Mouse (Mus musculus): ENCODE measurements around the gene Gpd2. TPM values are rescaled to one million over a fixed set of nuclear protein-coding genes. Genes with fewer than 3 reads are reported as not detected.

The Gpd2 gene
- polyA plus RNA-seq, 1 experiment from 2014 or later: 16.2 TPM

- Histone ChIP-seq H3K4me2 (replicated peaks) (no peak overlapping the region), H3K4me1 (no peaks in the 10 kb centered on the region), H3K9me3 (replicated peaks) (no peaks in the 10 kb centered on the region), H3K27me3 (no peaks in the 10 kb centered on the region), H3K27ac (replicated peaks) (0 out of 2 replicates have a peak overlapping the region, but pooled peaks have one; percentile 7), H3K4me3 (replicated peaks) (no peak overlapping the region), H3K36me3 (0 out of 2 replicates have a peak, but pooled peaks cover 6% of the 10 kb centered on the region), H3K9ac (no peak overlapping the region)
- 66% methylated on average over 9 of the region's 9 CpGs for WGBS
- ATAC-seq (ENCODE audit: insufficient number of reproducible peaks, low FRiP score, low TSS enrichment, low read depth): peak; percentile 39; the same call in 1 of the 2 replicates
Observed at GRCm38 (mm10) chr2:57353722-57354432, 116.4 kb downstream of the Gpd2 start.

GRCm38 (mm10) chr2:57354848-57355247, 117.4 kb downstream of the Gpd2 start:
- H3K9me3 ChIP-seq (replicated peaks): no peaks in the 10 kb centered on the region
- H3K9ac ChIP-seq: no peak overlapping the region
- no peak for ATAC-seq (ENCODE audit: insufficient number of reproducible peaks, low FRiP score, low TSS enrichment, low read depth)
- H3K4me2 ChIP-seq (replicated peaks): no peak overlapping the region
- WGBS: 63% methylated on average over 3 of the region's 3 CpGs
- H3K27ac ChIP-seq (replicated peaks): no peak overlapping the region
- no peak overlapping the region for H3K4me3 ChIP-seq (replicated peaks)
- H3K4me1 ChIP-seq: no peaks in the 10 kb centered on the region
- no peaks in the 10 kb centered on the region for H3K27me3 ChIP-seq
- H3K36me3 ChIP-seq: 0 out of 2 replicates have a peak, but pooled peaks cover 6% of the 10 kb centered on the region

- Histone ChIP-seq H3K27ac (replicated peaks) (no peak overlapping the region), H3K4me3 (replicated peaks) (no peak overlapping the region), H3K4me1 (no peaks in the 10 kb centered on the region), H3K36me3 (0 out of 2 replicates have a peak, but pooled peaks cover 6% of the 10 kb centered on the region), H3K9ac (no peak overlapping the region), H3K4me2 (replicated peaks) (no peak overlapping the region), H3K27me3 (no peaks in the 10 kb centered on the region), H3K9me3 (replicated peaks) (no peaks in the 10 kb centered on the region)
- WGBS: 85% methylated on average over 12 of the region's 12 CpGs
- ATAC-seq (ENCODE audit: insufficient number of reproducible peaks, low FRiP score, low TSS enrichment, low read depth): no peak
Observed at GRCm38 (mm10) chr2:57356222-57356822, 118.9 kb downstream of the Gpd2 start.

GRCm38 (mm10) chr2:57362503-57362902, 125.1 kb downstream of the Gpd2 start:
- H3K4me1 ChIP-seq: no peaks in the 10 kb centered on the region
- no peak overlapping the region for H3K9ac ChIP-seq
- H3K9me3 ChIP-seq (replicated peaks): no peaks in the 10 kb centered on the region
- H3K27me3 ChIP-seq: no peaks in the 10 kb centered on the region
- no peak overlapping the region for H3K27ac ChIP-seq (replicated peaks)
- ATAC-seq (ENCODE audit: insufficient number of reproducible peaks, low FRiP score, low TSS enrichment, low read depth): no peak
- 86% methylated on average over 3 of the region's 3 CpGs for WGBS
- no peak overlapping the region for H3K4me3 ChIP-seq (replicated peaks)
- H3K4me2 ChIP-seq (replicated peaks): no peak overlapping the region
- 0 out of 2 replicates have a peak, but pooled peaks cover 6% of the 10 kb centered on the region for H3K36me3 ChIP-seq

GRCm38 (mm10) chr2:57374647-57375046, 137.2 kb downstream of the Gpd2 start:
- no peaks in the 10 kb centered on the region for H3K4me1 ChIP-seq
- no peaks in the 10 kb centered on the region for H3K36me3 ChIP-seq
- no peak for ATAC-seq (ENCODE audit: insufficient number of reproducible peaks, low FRiP score, low TSS enrichment, low read depth)
- no peak overlapping the region for H3K27ac ChIP-seq (replicated peaks)
- no peak overlapping the region; the same call in 1 of the 2 replicates for H3K4me2 ChIP-seq (replicated peaks)
- no peaks in the 10 kb centered on the region for H3K27me3 ChIP-seq
- H3K9me3 ChIP-seq (replicated peaks): no peaks in the 10 kb centered on the region
- WGBS: 27% methylated on average over 4 of the region's 4 CpGs
- H3K9ac ChIP-seq: no peak overlapping the region
- no peak overlapping the region for H3K4me3 ChIP-seq (replicated peaks)

GRCm38 (mm10) chr2:57375138-57375837, 137.9 kb downstream of the Gpd2 start:
- Histone ChIP-seq H3K9me3 (replicated peaks) (no peaks in the 10 kb centered on the region), H3K4me2 (replicated peaks) (no peak overlapping the region), H3K36me3 (no peaks in the 10 kb centered on the region), H3K4me3 (replicated peaks) (no peak overlapping the region), H3K27ac (replicated peaks) (no peak overlapping the region), H3K27me3 (no peaks in the 10 kb centered on the region), H3K9ac (no peak overlapping the region), H3K4me1 (no peaks in the 10 kb centered on the region)
- 84% methylated on average over 7 of the region's 7 CpGs for WGBS
- ATAC-seq (ENCODE audit: insufficient number of reproducible peaks, low FRiP score, low TSS enrichment, low read depth): no peak

- no peak for ATAC-seq (ENCODE audit: insufficient number of reproducible peaks, low FRiP score, low TSS enrichment, low read depth)
- Histone ChIP-seq H3K4me1 (no peaks in the 10 kb centered on the region), H3K9me3 (replicated peaks) (no peaks in the 10 kb centered on the region), H3K36me3 (no peaks in the 10 kb centered on the region), H3K4me3 (replicated peaks) (no peak overlapping the region), H3K4me2 (replicated peaks) (no peak overlapping the region), H3K9ac (no peak overlapping the region), H3K27ac (replicated peaks) (no peak overlapping the region), H3K27me3 (no peaks in the 10 kb centered on the region)
- WGBS: 21% methylated on average over 8 of the region's 8 CpGs
Observed at GRCm38 (mm10) chr2:57378147-57378889, 140.9 kb downstream of the Gpd2 start.

- Histone ChIP-seq H3K4me1 (no peaks in the 10 kb centered on the region), H3K9me3 (replicated peaks) (no peaks in the 10 kb centered on the region), H3K9ac (no peak overlapping the region), H3K36me3 (no peaks in the 10 kb centered on the region), H3K27me3 (no peaks in the 10 kb centered on the region), H3K4me2 (replicated peaks) (no peak overlapping the region), H3K4me3 (replicated peaks) (no peak overlapping the region), H3K27ac (replicated peaks) (no peak overlapping the region)
- 85% methylated on average over 2 of the region's 2 CpGs for WGBS
- no peak for ATAC-seq (ENCODE audit: insufficient number of reproducible peaks, low FRiP score, low TSS enrichment, low read depth)
Observed at GRCm38 (mm10) chr2:57384625-57385024, 147.2 kb downstream of the Gpd2 start.

GRCm38 (mm10) chr2:57387816-57388215, 150.4 kb downstream of the Gpd2 start:
- Histone ChIP-seq H3K36me3 (no peaks in the 10 kb centered on the region), H3K9ac (no peak overlapping the region), H3K9me3 (replicated peaks) (no peaks in the 10 kb centered on the region), H3K4me3 (replicated peaks) (no peak overlapping the region), H3K27ac (replicated peaks) (no peak overlapping the region), H3K4me2 (replicated peaks) (no peak overlapping the region), H3K4me1 (no peaks in the 10 kb centered on the region), H3K27me3 (no peaks in the 10 kb centered on the region)
- WGBS: 43% methylated on average over 7 of the region's 7 CpGs
- no peak for ATAC-seq (ENCODE audit: insufficient number of reproducible peaks, low FRiP score, low TSS enrichment, low read depth)

GRCm38 (mm10) chr2:57395071-57395470, 157.6 kb downstream of the Gpd2 start:
- 82% methylated on average over 4 of the region's 4 CpGs for WGBS
- Histone ChIP-seq H3K4me2 (replicated peaks) (no peak overlapping the region), H3K27me3 (no peaks in the 10 kb centered on the region)

GRCm38 (mm10) chr2:57396061-57396460, 158.6 kb downstream of the Gpd2 start:
- H3K9me3 ChIP-seq (replicated peaks): no peaks in the 10 kb centered on the region
- WGBS: 91% methylated on average over 13 of the region's 13 CpGs
- ATAC-seq (ENCODE audit: insufficient number of reproducible peaks, low FRiP score, low TSS enrichment, low read depth): no peak
- no peaks in the 10 kb centered on the region for H3K36me3 ChIP-seq
- H3K4me1 ChIP-seq: no peaks in the 10 kb centered on the region
- no peak overlapping the region for H3K4me2 ChIP-seq (replicated peaks)
- H3K4me3 ChIP-seq (replicated peaks): no peak overlapping the region
- no peak overlapping the region for H3K9ac ChIP-seq
- no peaks in the 10 kb centered on the region for H3K27me3 ChIP-seq
- no peak overlapping the region for H3K27ac ChIP-seq (replicated peaks)

More at GRCm38 (mm10) chr2:57395071-57395470, 157.6 kb downstream of the Gpd2 start:
- H3K27ac ChIP-seq (replicated peaks): no peak overlapping the region
- H3K4me1 ChIP-seq: no peaks in the 10 kb centered on the region
- ATAC-seq (ENCODE audit: insufficient number of reproducible peaks, low FRiP score, low TSS enrichment, low read depth): no peak
- no peak overlapping the region for H3K9ac ChIP-seq
- H3K4me3 ChIP-seq (replicated peaks): no peak overlapping the region
- no peaks in the 10 kb centered on the region for H3K9me3 ChIP-seq (replicated peaks)
- no peaks in the 10 kb centered on the region for H3K36me3 ChIP-seq

Measured in embryonic facial prominence, embryonic 15.5 days (tissue).